Mouse (Mus musculus) right cerebral cortex, adult 2 months (tissue): ENCODE measurements around the gene Gm13271.
"Not testable (repeated sequence)": the region's sequence is repeated elsewhere in the genome, so short reads cannot be mapped to it uniquely, and the experiment has no call there.

ENCODE experiments used
- DNase-seq, 2 experiments: peaks; one replicate each; pipeline ENCODE4 v3.0.0; 2021 to 2022; ENCODE audit warnings: low spot score in 2 of 2

Gene Gm13271

DNA sequence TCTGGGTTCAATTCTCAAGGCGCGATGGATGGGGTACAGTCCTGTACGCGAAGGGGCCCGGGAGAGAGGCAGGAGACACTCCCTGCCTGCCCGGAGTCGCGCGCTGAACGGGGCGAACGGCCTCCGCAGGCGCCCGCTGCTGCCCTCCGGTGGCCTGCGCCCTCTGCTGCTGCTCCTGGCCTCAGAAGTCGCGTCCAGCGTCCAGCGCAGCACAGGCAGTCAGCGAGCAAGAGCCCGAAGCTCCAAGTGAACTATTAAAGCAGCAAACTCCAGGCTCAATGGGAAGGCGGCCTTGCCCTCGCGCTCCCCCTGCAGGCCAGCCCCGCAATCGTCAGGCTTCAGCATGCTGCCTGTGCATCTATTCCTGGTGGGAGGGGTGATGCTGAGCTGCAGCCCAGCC is 5.8 kb downstream of the Gm13271 start:
- DNase-seq, result peak; percentile 32 to 36

DNA sequence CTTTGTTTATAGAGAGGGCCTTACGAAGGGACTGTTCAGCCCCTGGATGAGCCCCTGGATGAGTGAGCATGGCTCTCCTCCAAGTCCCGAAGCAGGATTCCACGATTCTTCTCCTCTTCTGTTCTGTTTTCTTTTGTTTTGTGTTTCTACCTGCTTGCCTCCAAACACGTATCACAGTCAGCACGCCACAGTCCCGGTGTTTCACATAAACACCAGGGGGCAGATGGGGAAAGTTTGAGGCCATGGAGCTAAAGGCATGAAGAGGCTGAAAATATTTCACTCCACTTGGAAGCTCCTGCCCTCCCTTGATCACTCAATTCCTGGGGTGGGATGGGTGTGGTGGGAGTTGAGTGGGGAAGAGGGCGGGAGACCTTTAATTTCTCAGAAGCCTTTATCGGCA is 7.1 kb downstream of the Gm13271 start:
- peak; percentile 48 to 69 for DNase-seq

DNA sequence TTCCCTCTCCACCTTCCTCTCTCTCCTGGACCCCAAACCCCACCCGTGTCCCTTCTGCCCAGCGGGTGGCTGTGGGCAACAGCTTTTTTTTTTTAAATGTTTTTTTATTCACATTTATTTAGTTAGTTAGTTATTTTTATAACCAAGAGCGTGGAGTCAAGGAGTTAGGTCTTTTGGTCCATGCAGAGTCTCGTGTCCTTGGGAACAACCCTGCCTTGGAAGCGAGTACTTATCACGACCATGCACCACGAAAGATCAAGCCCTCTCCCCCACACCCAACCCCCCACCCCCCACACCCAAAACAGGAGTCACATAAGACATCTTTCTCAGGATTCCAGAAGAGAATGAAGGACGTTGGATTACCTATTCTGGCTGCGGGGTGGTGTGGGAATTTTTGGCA is 7.7 kb downstream of the Gm13271 start:
- DNase-seq, result not testable (repeated sequence)

DNA sequence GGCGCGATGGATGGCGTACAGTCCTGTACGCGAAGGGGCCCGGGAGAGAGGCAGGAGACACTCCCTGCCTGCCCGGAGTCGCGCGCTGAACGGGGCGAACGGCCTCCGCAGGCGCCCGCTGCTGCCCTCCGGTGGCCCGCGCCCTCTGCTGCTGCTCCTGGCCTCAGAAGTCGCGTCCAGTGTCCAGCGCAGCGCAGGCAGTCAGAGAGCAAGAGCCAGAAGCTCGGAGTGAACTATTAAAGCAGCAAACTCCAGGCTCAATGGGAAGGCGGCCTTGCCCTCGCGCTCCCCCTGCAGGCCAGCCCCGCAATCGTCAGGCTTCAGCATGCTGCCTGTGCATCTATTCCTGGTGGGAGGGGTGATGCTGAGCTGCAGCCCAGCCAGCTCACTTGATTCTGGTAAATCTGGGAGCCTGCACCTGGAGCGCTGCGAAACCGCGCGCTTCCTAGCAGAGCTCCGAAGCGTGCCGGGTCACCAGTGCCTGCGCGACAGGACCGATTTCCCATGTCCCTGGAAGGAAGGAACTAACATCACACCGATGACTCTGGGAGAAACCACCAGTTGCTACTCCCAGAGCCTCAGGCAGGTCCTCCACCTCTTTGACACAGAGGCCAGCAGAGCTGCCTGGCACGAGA is 8.8 kb downstream of the Gm13271 start:
- DNase-seq, result peak; percentile 5 to 18

- not testable (repeated sequence) for DNase-seq
Measured at GRCm38 (mm10) chr4:88773534-88773933, 18.9 kb downstream of the Gm13271 start, which contains the start of gene Gm13290. TSS of gene Gm13290 (plus strand) at chr4:88773834.

- DNase-seq, result not testable (repeated sequence)
Measured at GRCm38 (mm10) chr4:88776622-88777021, 22.0 kb downstream of the Gm13271 start, which contains the start of gene Gm13289. TSS of gene Gm13289 (plus strand) at chr4:88776922.

- not testable (repeated sequence) for DNase-seq
Measured at GRCm38 (mm10) chr4:88779550-88779949, 24.9 kb downstream of the Gm13271 start, which contains the start of gene Gm13272. TSS of gene Gm13272 (plus strand) at chr4:88779850.

DNA sequence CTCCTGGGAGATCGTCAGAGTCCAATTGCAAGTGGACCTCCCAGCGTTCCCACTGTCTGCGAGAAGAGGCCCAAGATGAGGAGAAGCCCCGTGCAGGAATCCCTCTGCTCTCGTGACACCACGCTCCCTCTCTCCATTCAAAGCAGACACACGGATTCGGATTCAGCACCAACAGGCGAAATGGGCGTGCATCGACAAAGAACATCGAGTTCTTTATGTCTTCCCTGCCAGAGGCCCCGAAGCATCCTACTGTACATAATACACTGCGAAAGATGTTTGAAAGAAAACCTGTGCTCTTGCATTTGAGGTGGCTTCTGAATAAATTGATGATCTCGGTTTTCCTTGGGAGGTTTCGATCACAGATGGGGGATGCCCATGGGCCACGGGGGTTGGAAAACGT is 25.7 kb downstream of the Gm13271 start:
- DNase-seq, result not testable (repeated sequence)

- DNase-seq, result not testable (repeated sequence)
Measured at GRCm38 (mm10) chr4:88781831-88782230, 27.2 kb downstream of the Gm13271 start, which contains the start of gene Ifnz. TSS of gene Ifnz (plus strand) at chr4:88782131.

DNA sequence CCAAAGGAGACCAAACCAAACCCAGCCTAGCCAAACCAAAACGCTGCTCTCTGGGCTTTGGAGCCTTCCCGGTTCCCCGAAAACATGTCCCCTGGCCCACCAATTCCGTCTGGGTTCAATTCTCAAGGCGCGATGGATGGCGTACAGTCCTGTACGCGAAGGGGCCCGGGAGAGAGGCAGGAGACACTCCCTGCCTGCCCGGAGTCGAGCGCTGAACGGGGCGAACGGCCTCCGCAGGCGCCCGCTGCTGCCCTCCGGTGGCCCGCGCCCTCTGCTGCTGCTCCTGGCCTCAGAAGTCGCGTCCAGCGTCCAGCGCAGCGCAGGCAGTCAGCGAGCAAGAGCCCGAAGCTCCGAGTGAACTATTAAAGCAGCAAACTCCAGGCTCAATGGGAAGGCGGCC is 27.7 kb downstream of the Gm13271 start:
- not testable (repeated sequence) for DNase-seq

- DNase-seq, result not testable (repeated sequence)
Measured at GRCm38 (mm10) chr4:88785409-88785808, 30.7 kb downstream of the Gm13271 start, which contains the start of gene Gm13276. TSS of gene Gm13276 (plus strand) at chr4:88785709.

DNA sequence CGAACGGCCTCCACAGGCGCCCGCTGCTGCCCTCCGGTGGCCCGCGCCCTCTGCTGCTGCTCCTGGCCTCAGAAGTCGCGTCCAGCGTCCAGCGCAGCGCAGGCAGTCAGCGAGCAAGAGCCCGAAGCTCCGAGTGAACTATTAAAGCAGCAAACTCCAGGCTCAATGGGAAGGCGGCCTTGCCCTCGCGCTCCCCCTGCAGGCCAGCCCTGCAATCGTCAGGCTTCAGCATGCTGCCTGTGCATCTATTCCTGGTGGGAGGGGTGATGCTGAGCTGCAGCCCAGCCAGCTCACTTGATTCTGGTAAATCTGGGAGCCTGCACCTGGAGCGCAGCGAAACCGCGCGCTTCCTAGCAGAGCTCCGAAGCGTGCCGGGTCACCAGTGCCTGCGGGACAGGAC is 33.7 kb downstream of the Gm13271 start, which contains the start of gene Gm13277:
TSS of gene Gm13277 (plus strand) at position 231 of the 400 bp plus-strand sequence.
- peak; percentile 73 to 75 for DNase-seq

- not testable (repeated sequence) for DNase-seq
Measured at GRCm38 (mm10) chr4:88791250-88791649, 36.6 kb downstream of the Gm13271 start, which contains the start of gene Gm13278. TSS of gene Gm13278 (plus strand) at chr4:88791550.

DNA sequence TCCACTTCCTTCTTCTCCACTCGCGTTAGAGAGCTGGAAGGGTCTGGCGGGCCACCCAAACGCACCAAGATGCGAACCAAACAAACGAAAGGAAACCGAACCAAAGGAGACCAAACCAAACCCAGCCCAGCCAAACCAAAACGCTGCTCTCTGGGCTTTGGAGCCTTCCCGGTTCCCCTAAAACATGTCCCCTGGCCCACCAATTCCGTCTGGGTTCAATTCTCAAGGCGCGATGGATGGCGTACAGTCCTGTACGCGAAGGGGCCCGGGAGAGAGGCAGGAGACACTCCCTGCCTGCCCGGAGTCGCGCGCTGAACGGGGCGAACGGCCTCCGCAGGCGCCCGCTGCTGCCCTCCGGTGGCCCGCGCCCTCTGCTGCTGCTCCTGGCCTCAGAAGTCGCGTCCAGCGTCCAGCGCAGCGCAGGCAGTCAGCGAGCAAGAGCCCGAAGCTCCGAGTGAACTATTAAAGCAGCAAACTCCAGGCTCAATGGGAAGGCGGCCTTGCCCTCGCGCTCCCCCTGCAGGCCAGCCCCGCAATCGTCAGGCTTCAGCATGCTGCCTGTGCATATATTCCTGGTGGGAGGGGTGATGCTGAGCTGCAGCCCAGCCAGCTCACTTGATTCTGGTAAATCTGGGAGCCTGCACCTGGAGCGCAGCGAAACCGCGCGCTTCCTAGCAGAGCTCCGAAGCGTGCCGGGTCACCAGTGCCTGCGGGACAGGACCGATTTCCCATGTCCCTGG is 39.4 kb downstream of the Gm13271 start, which contains the start of gene Gm13275:
TSS of gene Gm13275 (plus strand) at position 552 of the 740 bp plus-strand sequence.
- DNase-seq, result peak; percentile 55 to 66

DNA sequence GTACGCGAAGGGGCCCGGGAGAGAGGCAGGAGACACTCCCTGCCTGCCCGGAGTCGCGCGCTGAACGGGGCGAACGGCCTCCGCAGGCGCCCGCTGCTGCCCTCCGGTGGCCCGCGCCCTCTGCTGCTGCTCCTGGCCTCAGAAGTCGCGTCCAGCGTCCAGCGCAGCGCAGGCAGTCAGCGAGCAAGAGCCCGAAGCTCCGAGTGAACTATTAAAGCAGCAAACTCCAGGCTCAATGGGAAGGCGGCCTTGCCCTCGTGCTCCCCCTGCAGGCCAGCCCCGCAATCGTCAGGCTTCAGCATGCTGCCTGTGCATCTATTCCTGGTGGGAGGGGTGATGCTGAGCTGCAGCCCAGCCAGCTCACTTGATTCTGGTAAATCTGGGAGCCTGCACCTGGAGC is 42.4 kb downstream of the Gm13271 start, which contains the start of gene Gm13279:
TSS of gene Gm13279 (plus strand) at position 301 of the 400 bp plus-strand sequence.
- DNase-seq, result not testable (repeated sequence)

DNA sequence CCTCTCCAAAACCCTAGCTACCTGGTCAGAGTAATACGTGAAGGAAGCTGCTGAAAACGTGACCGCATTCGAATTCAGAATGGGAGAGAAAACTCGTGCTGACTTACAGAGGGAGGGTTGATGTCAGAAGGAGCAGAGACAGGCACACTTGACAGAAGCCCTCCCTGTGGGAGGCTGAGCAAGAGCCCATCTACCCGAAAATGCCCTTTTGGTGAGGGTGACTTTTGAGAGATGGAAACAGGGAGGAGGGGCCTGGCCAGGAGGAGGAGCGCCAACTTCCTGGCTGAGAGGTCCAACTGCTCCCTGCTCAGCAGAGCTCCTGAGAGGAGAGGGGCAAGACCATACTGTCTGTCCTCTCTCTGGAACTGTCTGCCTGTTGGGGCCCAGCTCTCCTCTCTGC is 44.7 kb downstream of the Gm13271 start, which contains the start of gene Gm13285:
TSS of gene Gm13285 (plus strand) at position 301 of the 400 bp plus-strand sequence.
- not testable (repeated sequence) for DNase-seq

GRCm38 (mm10) chr4:88802954-88803353 is 48.3 kb downstream of the Gm13271 start, which contains the start of gene Gm13287:
TSS of gene Gm13287 (plus strand) at chr4:88803254.
- DNase-seq, result not testable (repeated sequence)
